Mouse (Mus musculus) thymus, postnatal 25 days (tissue): ENCODE measurements around the gene Tgfbr3.
A peak's percentile ranks its signal among the peaks of the same experiment; 100 is the strongest.

Experiments
- DNase-seq: peaks from one replicate; pipeline ENCODE4 v3.0.0; 2022

The Tgfbr3 gene

DNA sequence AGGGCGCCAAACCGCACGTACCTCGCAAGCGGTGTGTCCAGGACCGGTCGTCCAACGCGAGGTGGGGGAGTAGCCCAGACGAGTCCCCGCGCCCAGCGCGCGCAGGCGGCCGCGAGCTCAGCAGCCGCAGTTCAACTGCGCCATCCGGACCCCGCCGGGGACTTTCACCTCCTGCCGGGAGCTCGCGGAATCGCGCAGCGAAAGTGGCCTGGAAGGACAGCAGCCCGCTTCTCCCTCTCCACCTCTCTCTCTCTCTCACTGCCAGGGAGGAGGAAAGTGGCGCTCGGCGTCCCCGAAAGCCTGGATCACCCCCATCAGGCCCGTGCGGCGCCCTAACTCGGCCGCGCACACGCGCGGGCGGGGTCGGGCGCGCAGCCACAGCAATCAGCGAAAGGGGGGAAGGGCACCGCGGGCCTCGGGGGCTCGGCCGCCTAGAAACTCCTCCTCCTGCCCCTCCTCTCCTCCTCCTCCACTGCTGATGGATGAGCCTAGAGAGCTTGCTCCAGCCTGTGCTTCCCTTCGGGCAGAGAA, at the start of gene Tgfbr3:
Gene Tgfbr3 (minus strand): TSS at position 396 of the 531 bp plus-strand sequence.
- peak; percentile 81 for DNase-seq

DNA sequence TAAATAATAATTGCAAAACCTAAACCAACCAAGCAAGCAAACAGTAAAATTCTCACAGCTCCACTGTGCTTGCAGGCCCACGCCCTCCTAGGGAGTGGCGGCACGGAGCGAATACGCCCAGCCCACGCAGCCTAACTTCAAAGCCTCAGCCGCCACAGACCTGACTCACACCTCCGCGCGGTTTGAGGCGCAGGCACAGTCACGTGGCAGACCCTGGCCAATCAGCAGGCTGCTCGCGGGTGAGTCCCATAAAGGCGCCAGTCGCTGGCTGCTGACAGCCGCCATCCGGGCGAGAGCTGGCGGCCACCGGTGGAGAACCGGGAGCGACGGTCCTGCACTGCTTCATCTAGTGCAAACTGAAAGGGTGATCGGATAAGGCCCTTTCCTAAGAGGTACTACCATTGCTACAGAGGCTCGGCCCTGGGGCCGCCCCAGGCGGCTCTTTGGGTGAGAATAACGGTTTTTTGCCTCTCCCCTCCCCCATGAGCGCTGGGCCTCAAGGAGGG, 41.5 kb upstream of the Tgfbr3 start, which contains the start of gene Brdt:
Gene Brdt (plus strand): TSS at position 244 of the 506 bp plus-strand sequence.
- no peak for DNase-seq

DNA sequence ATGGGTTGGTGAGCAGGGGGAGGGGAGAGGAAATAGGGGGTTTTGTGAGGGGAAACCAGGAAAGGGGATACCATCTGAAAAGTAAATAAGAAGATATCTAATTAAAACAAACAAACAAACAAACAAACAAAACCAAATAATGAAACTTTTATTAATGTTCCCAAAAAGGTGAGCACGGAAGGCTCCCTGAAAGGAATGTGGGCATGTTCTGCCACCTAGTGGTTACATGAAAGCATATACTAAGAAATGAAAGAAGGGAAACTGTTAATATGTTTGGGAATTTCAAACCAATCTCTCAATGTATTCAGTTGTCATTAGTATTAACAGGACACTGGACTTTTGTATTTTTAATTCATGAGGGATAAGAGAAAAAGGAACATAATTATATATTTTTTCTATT, 31.3 kb upstream of the Tgfbr3 start:
- no peak for DNase-seq

DNA sequence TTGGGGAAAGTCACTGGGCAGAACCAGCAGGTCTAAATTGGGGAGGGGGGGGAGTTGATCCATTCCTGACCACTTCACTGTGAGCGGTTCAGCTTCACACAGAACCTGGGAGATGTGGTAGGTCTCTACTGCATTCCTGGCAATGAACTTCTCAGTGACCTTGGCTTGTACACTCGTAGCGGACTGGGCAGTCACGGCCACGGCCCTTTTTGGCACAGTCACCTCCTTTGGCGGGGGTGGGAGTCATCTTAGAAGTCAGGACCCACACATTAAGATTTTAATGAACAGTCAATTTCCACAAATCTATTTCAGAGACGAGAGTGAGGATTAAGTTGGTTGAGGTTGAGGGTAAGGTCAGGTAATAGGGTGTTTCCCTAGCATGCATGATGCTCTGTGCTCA, 27.7 kb upstream of the Tgfbr3 start:
- no peak for DNase-seq

DNA sequence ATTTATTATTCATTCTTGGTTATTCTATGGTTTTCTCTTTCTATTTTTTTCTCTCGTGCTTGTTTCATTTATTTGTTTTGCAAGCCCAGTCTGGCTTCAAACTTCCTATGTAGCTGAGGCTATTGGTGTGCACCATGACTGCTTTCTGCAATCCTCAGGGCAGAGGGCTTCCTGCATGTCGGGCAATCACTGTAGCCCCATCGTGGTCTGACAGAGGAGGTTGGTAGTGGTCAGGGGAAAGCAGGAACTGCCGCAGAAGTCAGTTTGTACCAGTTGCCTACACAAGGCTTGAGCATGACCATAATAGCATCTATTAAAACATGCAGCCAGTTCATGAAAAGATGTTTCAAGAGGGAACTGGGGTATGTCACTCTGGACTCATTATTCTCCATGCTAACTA, 18.0 kb upstream of the Tgfbr3 start:
- no peak for DNase-seq

DNA sequence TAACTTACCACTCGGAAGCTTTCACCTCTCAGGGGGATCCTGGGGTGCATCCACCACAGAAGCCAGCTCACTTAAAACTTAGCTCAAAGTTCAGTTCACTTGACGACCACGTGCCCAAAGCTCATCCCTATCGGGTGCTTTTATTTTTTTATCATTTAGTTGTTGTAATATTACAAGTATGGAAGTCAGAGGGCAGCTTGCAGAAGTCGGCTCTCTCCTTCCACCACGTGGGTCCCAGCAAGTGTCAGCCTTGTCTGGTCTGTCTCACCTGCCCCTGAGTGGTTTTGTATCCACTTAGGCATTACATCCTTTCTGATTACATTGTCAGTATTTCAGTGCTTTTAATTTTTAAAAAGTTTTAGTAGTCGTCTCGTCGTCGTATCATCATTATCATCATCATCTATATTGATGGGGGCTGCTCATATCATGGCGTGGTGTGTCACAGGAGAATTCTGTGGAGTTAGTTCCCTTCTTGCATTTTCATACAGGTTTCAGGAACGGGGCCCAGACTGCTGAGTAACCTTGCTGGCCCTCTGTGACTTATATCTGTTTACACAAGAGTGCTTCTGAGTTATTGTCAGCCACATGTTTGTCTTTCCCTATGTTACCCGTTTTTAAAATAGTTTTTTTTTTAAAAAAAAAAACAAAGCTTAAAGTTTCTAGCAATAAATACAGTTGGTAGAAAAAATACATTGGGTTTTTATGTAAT, 14.8 kb upstream of the Tgfbr3 start:
- no peak for DNase-seq

DNA sequence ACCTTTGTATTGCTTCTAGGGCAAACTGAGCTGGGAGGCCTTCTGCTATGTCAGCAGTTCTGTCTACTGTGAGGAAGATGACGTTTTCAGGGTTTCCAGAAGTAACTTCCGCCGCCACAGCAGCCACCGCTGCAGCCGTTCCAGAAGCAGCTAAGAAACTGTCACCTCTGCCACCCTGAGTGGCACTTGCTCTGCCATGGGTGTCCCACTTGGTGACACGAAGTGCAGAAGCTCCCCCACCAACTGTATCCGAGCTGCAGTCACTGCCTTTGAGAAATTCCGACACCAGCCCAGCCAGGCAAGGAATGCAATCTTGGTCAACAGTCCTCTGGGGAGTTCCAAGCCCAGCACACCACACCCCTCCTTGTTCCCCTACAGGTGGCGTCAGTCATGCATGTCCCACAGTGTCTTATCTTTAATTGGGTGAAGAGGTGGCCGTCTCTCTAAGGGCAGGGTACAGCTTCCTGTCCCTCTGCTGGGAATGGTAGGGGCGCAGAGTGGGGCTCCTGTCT, 14.0 kb upstream of the Tgfbr3 start:
- DNase-seq: peak; percentile 61

DNA sequence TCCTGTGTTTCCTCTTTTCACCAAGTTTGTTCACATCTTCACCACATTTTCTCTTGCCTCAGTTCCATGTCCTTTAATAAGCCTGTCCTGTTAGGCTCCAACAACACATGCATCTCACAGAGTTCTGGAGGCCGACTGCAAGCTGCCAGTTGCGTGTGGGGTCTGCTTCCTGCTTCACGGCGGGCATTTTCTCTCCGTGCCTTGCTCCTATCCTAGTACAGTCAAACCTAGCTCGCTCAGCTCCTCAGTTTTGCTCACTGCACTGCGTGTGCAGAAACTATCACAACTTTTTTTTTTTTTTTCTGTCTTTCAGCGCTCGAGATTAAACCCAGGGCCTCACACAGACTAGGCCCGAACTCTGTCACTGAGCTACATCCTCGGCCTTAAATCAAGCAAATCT, 9.4 kb upstream of the Tgfbr3 start:
- DNase-seq: no peak

DNA sequence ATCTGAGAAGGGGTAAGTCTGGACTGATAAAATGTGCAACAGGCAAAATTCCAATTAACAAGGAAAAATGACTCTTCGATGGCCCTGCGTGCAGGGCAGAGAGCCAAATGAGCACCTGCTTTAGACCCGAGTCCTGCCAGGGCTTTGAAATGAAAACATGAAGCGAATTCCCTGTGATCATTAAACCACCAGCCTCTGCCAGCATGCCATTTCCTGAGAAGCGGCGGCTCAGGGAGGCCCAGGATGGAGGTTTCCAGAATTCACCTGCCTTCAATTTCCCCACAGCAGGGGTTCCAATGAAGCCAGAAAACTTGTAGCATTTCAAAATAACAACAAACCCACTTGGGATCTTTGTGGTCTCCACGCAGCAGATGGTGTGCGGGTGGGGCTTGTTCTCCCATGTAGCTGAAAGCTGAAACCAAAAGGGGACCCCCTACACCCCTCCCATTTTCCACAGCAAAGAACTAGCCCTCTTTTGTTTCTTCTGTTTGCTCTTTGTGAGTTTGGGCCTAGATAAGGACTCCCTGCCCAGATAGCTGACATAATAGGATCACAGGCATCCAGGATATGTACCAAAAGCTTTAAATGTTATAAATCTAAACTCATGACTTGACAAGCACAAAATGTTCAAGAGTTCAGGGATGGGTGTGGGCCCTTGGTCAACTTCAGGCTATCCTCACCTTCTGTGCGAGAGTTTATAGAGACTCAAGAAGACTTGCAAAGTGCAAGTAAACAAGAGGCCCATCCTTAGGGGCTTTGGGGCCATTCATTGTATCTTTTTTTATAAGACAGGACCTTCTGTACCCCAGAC, 7.3 kb upstream of the Tgfbr3 start:
- DNase-seq: no peak

DNA sequence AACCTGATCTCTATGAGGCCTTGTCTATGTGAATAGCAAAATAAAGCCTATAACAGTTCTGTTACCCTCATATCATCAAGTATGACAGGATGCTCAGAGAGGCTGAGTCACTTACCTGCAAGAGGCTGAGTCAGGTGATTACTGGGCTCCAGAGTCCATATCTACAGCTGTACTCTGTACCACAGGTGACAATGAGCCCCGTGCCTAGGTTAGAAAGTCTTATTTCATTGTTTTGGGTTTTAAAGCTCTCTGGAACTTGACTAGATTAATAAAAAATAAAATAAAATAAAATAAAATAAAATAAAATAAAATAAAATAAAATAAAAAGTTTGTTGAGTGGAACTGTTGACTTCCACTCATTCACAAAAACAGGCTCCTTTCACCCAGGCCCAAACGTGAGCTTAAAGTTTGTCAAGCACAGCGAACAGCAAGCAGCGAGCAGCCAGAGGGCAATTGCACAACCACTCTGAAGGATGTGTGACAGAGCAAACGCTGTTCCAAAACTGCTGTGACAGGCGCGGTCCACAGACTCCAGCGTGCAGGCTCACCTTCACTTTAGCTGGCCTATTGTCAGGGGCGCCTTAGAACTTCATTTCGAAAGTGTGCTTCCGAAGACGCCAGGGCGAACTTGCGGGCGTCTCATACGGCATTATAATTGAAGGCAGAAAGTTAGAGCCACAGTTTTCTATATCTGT, 6.5 kb upstream of the Tgfbr3 start:
- no peak for DNase-seq

DNA sequence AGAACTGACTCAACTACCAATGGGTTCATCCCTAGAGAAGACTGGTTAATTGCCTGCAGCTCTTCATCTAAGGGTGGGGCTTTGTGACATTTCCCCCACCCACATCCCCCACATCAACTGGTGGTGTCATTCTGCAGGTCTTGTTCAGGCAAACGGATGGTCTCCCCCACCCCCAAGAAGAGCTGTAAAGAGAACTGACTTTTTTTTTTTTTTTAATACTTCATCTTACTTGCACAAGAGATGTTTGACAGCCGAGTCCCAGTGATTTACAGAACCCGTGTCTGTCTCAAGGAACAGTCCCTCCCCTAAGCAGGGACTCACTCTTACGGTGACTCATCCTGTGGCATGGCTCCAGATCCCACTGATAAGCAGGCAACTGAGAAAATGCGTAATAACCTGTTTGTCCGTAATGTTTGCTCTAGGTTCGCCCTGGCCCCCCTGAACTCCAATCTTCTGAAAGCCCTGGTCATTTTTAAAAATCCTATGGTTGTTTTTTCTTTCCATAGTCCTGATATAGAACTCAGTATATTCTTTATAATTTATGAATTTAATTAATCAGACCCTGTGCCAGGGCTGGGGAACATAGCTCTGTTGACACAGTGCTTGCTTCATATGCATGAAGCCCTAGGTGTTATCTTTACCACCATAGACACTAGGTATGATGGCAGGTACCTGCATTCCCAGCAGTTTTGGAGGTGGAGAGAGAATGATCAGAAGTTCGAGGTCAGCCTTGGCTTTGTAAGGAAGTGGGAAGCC, 5.8 kb upstream of the Tgfbr3 start:
- no peak for DNase-seq

DNA sequence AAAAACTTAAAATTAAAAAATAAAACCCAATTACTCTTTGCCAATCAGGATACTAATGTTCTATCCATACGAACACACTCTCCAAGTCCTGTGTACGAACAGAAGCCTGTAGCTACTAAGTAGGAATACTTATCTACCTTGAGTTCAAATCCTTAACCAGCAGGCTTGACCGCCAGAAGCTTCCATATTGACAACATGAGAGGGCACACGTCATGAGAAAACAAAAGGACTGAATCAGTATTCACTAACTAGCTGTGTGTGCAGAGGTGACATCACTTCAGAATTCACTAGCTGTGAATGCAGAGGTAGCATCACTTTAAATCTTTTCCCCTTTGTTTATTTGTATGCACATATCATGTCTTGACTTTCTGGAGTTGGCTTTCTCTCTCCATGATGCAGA, 4.6 kb upstream of the Tgfbr3 start:
- no peak for DNase-seq

DNA sequence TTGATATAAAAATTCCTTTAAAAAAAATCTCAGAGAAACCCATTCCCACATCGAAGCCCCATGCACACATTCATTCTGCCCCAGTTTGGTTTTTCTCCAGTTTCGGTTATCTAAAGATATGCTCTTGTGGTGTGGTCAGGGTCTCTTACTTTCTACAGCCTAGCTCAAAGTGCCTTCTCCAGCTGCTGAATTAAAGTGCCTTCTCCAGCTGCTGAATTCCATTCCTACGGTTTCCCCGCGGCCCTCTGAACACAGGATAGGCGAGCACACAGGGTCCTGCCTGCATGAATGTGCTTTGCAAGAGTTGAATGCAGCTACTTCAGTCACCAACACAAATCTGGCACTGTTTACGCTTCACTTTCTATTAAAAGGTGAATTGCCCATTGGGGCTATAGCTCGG, 557 bp upstream of the Tgfbr3 start:
- no peak for DNase-seq

DNA sequence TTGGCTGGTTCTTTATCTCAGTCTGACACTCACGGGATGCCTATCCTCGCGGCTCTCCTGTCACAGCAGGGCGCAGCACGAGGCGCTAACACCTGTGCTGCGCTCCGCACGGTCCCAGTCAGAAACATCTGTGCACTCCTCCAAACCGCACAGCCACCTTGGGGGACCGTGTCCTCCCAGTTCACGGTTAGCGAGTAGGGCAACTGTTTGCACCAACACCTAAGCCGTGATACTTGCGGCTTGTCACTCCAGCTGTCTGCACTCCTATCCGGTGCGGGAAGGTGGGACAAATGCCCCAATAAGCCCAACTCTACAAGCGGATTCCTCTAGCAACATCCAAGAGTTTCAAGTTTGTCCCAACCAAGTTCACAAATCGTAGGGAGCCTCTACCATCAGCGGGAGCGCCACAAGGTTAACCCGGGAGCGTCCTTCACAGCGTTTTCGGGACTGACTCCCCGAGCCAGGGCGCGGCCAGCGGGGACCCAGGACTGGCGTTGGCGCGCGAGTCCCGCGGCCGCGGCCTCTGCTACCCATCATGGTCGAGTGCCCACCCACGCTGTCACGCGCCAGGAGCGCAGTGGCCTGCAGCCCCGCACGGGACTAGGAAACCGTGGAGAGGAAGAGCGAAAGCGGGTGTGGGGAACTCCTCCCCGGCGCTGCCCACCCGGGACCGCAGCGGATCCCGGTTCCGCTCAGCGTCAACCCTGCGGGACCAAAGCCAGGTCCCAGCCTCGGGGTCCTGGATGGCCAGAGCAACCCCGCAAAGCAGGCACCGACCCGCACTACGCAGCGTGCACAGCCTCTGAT, 799 bp downstream of the Tgfbr3 start:
- DNase-seq: peak; percentile 83

DNA sequence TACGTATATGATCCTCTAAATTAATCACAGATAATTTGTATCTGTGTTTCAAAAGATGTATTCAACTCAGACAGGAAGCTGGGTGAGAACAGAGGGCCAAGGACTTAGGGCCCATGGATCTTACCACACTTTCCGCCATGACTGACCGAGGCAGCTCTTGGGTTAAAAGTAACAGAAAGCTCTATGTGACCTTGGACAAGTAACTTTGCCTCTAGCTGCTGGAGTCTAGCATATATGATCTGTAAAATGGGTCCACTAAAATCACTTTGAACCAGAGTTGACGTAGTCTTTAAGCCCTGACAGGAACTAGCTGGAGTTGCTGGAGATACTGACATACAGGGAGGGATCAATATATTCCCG, 1.5 kb downstream of the Tgfbr3 start:
- DNase-seq: no peak

DNA sequence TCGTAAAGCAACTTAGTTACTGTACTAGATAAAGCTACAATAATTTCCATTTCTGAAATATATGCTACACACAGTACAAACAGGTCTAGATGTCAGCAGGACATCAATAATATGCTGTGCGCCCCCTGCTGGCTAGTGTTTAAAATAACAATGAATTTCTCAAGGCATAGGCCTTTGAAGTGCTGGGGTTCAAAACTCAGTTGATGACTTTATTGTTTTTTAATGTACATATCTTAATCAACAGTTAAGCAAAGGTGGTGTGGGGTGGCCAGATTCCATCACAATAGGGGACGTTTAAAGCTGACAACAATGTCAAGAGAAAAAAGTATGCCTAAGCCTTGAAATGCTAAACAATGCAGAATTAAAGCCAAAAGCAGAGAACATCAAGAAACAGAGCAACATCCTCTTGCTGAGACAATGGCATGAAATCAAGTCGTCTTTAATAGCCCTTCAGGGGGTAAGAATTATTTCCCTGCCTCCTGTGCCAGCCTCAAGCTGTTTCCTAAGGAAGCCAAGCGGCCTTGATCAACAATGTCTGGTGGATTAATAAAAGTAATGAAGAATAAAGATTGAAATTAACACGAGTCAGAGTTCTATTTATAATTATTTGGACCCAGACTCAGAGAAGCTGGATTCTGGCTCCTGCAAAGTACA, 2.0 kb downstream of the Tgfbr3 start:
- peak; percentile 82 for DNase-seq

DNA sequence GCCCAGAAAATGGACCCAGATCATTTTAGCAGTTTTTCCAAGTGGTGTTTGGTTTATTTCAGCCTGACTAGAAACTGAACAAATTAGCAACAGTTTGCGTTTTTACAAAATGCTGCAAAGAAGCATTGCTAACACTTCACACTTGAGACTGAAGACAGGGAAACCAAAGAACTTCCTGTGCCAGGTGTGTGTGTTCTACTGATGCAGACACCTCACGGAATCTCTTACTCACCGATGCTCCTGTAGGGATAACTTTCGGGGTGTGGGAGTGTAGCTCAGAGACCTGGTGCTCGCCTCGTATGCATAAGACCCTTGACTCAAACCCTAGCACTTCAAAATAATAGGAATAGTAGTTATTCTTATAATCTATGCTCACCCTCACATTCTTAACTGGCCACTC, 3.9 kb downstream of the Tgfbr3 start:
- no peak for DNase-seq

DNA sequence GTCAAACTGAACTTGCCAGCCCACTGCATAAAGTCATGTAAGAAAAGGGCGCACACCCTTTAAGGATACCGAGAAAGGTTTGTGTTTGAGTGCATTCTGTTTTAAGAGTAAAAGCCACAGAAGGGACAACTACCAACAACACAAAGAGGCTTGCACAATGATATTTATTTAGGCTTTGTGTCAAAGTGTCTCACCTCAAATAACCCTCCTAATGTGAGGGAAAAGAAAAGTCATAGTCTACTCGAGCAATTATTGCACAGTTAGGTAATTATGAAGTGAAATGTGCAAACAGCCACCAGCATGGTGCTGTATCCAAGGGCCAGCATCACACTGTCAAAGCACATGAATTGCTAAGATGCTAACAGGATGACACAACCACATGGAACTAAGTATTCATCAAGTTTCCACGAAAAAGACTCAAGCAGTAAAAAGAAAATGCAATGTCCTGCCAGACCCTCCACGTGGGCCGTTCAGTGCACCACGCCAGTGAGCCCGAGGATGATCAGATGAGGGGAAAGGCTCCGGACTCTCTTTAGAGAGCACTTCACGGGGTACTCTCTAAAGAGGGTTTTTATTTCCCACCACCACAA, 5.4 kb downstream of the Tgfbr3 start:
- no peak for DNase-seq

DNA sequence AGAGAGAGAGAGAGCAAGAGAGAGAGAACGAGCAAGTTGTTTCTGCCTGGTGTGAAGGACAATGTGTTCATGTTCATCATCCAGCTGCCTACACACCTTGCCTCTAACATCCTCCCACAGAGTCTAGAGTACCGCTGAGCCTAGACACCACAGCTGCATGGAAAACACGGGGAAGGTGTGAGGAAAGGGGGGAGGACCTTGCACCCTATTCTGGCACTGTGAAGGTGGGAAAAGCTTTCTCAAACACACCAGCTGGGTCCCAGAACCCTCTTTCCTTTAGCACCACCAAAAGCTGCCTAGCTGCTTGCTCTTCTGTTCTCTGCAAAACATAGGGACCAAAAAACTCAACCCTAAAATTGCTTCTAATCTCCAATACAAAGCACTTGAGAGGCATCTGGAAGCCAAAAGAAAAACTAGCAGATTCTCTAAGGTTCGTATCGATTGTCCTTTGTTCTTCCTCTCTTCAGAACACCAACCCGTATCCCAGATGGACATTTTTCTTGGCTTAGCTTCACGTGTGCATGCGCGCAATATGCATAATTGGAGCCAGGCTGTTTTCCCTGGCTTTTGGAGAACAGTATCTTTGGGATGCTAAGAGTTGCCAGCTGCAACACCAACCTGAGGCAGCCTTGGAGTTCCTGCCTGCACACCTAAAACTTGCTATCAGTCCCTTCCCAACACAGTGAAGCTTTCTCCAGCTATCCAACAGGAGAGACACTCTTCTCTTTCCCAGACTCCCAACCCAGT, 6.7 kb downstream of the Tgfbr3 start:
- DNase-seq: no peak

DNA sequence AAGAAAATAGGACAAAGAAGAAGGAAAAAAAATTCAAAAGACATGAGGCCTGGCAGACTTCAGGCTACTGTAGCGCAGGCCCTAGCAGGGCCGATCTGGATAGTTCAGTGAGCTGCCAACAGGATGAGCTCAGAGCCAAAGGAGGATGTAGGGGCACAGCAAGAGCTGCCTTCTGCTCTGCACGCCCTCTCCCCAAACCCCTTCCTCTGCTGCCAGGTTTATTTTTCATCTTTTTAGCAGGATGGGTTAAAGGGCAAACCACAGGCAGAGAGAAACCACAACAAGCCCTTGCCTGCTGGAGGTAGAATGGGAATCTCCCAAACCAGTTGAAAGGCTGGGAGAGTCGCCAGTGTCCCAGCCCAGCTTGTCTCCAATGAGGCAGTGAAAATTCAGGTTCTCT, 10.2 kb downstream of the Tgfbr3 start:
- no peak for DNase-seq
